Mouse (Mus musculus) adrenal gland, postnatal 25 days (tissue): ENCODE results near the gene Adat3. TPM values are rescaled to one million over a fixed set of nuclear protein-coding genes. Genes with fewer than 3 reads are reported as not detected.
"Not testable (repeated sequence)": the region's sequence is repeated elsewhere in the genome, so short reads cannot be mapped to it uniquely, and the experiment has no call there.

Experiments used
- DNase-seq: peaks from one replicate; pipeline ENCODE4 v3.0.0; 2021; ENCODE audit warnings: mixed read lengths
- total RNA-seq: library from RNA; stranded (reverse); gene quantifications from 2 replicates; pipeline ENCODE4 v1.2.3, GENCODE M21; 2021

Gene Adat3
- total RNA-seq, 1 experiment from 2014 or later: 5.6 TPM

DNA sequence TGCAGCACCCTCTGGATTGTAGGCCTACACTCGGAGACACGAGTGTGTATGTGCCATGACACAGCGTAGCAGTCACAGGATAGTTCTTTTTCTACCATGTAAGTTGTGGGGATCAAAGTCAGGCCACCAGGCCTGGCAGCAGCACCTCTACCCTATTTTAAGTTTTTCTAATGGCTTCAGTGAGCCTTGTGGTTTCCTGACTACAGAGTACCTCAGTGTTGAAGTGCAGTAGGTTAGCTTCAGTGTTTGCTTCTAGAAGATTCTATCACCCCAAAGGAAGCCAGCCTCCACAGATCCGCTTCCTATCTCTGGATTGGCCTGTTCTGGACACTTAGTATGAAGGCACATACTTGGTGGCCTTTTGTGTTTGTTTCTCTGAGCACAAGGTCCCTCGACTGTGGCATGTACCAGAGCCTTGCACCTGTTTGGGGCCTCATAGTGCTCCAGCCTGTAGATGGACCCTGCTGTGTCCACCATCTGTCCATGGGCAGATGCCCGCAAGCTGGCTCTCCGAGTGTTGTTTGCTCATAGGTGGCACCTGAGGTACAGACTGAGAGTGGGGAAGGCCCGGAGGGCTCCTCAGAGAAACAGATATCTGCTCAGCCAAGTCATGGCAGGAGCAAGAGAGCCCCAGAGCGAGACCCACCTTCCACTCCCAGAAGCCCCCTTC, 7.6 kb downstream of the Adat3 start:
- DNase-seq: no peak

DNA sequence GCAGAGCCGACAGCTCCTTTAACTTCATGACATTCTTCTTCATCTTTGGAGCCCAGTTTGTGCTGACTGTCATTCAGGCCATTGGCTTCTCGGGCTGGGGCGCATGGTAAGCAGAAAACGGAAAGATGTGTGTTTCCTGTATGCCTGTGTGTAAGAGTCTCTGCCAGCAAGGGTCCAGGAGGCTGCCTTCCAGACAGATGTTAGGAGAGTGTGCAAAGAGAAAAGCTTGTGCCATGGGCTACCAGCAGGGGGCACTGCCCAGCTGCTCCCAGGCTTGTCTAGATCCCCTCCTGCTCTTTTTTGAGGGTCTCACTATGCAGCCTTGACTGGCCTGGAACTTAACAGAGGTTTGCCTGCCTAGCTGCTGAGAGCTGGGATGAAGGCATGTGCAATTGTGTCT, 8.3 kb downstream of the Adat3 start:
- peak; percentile 62 for DNase-seq

DNA sequence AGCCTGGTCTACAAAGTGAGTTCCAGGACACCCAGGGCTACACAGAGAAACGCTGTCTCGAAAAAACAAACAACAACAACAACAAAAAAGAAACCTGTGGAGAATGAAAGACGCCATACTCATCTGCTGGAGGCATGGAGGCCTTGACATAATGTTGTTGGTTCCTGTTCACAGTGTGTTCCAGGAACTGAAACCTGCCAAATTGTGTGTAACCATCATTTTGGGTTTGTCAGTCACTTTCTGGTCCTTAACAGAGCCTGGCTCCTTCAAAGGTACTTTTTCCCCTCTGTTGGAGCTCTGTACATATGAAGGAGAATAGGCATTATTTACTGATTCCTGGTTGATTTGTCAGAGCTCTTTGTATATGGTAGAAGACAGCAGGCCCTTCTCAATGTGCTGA, 9.2 kb downstream of the Adat3 start:
- DNase-seq: no peak

DNA sequence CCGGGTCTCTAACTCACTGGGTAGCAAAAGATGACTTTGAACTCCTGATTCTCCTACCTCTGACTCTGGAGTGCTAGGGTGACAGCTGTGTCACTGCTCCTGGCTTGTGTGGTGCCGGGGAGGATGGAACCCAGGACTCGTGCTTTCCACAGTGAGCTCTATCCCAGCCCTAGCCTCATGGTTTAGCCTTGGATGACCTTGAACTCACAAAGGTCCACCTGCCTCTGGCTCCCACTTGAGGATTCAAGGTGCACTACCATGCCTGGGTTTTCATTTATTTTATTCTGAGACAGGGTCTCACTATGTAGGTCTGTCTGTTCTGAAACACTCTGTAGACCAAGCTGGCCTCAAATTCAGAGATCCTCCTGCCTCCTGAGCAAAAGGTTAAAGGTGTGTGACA, 11.1 kb downstream of the Adat3 start:
- no peak for DNase-seq

DNA sequence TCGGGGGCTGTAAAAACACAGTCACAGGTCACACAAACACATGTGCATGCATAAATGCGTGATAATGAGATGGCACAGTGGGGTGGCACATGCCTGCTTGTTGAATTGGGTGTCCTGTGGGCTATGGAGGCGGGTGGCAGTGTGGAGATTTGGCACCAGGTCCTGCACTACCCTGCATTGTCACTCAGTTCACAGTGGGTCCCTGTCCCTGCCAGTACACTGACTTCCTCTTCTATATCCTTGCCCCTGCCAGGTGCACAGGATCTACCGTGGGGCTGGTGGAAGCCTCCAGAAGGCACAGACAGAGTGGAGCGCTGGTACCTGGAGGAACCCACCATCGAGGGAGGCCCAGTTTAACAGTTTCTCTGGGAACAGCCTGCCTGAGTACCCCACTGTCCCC, 11.7 kb downstream of the Adat3 start:
- DNase-seq: no peak

DNA sequence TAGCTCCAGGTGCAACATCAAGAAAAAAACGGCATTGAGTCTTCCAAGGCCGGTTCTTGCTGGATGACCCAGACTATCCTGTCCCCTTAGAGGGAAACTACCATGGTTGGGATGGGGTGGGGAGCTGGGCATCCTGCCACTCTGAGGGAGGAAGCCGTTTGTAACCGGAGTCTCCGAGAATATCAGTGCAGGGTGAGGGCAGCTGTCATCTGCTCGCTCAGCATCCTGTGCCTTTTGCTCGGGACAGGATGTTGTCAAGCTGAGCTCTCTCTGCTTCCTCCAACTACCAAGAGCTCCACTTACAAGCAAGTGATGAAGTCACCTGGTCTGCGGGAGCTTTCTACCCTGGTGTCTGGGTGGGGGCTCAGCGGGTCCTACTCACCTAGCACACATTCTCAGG, 15.5 kb downstream of the Adat3 start:
- peak; percentile 45 for DNase-seq

DNA sequence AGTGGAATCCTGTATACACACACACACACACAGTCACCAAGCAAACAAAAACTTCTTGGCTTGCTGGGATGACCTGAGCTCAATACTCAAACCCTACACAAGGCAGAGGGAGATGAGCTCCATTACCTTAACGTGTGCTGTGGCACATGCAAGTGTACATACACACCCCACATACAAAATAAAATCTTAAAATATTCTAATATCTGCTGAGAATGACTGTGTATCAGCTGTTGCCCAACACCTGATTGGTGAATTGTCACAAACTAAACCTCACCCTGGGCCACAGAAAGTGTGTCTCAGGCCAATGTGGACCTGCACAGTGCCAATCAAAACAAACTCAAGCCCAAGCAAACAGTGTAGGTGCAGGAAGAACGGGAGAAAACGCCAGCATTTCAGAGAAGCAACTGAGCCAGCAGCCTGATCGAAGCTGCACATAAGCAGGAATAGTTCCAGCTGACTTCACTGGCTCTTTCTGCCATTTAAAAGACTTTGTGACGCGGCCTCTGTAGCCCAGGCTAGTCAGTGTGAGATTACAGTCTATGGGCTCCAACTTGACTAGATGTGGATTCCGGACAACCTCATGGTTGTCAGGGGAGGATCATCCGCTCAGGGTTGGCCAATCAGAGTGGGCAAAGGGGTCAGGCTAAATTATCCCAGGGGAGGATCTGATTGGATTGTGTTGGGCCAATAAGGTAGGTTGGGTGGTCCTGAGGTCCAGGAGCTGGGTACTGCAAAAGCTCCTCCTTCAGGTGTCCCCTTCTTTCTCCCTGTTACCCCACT, 17.0 kb downstream of the Adat3 start:
- DNase-seq: no peak

DNA sequence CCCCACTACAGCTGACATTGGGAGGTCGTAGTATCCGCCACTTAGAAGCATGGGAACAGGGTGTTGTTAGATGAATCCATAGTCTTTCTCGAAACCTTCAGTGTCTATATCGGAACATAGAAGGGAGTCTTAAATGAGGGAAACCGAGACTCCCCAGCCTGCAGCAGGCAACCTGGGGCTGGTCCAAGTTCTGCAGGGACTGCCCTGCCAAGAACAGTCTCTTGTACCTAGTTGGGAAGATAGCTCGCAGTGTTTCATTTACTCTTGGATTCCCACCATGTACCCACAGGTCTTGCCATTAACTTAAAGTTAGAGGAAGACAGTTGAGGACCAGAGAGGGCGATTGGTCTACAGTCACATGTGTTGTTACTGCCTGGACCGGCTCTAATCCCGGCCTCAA, 17.7 kb downstream of the Adat3 start:
- no peak for DNase-seq

DNA sequence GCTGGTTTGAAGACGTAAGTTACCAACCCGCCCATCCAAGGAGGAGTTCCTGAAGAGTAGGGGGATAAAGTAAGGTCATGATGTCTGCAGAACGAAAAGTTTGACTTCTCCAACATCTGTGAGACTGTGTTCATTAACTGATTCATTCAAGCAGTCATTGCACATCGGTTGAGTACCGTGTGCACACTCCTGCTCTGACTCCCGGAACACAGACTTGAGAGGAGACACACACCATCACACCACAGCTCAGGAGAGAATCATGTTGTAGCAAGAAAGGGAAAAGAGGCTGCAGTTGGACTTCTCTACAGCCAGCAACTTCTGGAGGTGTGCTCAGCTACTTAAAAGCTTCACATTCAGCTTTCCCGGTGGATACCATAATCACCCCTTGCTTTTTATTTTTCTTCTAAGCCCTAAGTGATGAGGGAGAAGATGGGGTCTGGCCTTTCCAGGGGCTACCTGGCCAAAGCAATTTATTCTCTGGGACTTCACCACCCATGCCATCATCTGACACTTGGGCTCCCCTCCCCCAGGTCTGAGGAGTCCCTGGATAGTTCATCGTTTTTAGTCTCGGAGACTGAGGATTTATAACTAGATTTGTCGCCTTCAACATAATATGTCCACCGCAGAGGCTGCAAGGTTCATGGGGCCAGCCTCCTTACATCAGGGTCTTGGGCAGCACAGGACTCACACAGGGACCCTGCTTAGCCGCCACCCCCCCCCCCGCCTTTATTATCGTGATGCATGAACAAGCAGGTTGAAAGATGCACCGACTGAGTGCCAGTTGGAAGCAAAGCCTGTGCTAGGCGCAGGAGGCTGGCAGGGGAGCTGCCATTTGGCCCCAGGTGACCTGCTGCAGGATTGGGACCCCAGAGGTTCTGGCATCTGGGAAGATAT, 18.4 kb downstream of the Adat3 start:
- DNase-seq: no peak

DNA sequence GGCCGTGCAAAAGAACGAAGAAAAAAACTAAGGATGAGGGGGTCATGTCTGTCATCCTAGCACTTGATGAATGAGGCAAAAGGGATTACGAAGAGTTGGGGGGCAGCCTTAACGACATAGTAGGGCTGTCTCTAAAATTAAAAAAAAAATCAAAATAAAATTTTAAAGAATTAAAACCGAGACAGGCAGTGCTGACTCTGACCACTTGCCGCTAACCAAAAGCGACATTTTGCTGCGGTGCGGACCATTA, 18.9 kb downstream of the Adat3 start:
- no peak for DNase-seq

DNA sequence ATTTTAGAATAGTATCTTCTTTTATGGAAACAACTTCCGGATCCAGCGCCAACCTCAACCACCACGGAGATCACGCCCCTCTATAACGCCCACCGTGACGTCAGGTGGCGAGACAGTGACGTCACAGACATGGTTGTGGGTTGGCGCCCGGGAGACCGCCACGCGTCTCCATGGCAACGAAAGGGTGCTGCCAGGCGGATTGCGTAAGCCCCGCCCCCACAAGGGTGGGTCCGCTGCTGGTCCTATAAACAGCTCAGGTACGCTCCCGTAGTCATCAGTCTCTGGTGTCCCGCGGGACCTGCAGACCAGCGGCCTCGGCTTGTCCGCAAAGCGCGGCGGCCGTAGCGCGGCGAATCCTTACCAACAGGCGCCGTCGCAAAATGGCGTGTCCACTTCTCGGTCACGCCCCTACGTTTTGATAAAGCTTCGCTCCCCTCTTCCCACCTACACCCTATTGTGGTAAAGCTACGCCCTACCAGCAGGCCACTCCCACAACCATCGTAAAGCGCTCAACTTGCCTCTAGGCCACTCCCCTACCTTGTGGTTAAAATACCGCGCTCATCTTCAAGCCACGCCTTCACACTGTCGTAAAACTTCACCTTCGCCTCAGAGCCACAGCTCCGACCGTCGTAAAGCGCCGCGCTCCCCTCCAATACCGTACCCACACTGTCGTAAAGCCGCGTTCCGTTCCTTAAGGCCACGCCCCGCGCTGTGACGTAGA, 19.4 kb downstream of the Adat3 start:
- peak; percentile 98 for DNase-seq

DNA sequence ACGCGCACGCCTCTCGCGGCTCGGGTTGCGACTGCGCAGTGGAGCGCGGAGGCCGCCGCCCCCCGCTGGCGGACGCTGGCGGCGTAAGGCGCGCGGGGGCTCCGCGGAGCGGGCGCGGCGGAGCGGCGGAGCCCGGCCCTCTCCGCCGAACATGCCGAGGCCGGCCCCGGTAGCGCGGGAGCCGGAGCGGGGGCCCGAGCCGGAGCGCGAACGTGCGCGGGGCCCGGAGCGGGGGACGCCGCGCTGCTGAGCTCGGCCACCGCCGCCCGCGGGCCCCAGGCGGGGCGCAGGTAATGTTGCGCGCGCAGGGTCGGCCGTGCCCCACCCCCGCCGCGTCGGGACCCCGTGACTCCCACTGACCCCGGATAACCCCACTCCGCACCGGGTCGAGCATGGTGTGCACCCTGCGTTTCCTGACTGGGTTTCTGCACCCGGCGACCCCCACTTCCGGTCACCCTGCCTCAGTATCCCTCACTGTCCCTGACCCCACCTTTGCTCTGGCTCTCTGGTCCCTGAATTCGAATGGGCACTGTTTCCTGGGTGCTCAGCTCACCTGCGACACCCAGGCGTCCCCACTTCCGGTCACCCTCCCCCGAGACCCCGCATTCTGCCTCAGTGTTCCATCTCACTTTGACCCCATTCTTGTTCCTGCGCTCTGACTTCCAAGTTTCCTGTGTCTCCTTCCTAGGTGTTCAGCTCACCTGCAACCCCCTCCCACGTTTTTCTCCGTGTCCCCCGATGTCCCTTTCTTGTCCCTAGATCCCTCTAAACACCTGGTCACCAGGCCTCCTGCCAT, 20.2 kb downstream of the Adat3 start, which contains the start of gene Csnk1g2:
Gene Csnk1g2, plus strand, starts transcription at position 178 of the 796 bp plus-strand sequence.
- peak; percentile 46 for DNase-seq

DNA sequence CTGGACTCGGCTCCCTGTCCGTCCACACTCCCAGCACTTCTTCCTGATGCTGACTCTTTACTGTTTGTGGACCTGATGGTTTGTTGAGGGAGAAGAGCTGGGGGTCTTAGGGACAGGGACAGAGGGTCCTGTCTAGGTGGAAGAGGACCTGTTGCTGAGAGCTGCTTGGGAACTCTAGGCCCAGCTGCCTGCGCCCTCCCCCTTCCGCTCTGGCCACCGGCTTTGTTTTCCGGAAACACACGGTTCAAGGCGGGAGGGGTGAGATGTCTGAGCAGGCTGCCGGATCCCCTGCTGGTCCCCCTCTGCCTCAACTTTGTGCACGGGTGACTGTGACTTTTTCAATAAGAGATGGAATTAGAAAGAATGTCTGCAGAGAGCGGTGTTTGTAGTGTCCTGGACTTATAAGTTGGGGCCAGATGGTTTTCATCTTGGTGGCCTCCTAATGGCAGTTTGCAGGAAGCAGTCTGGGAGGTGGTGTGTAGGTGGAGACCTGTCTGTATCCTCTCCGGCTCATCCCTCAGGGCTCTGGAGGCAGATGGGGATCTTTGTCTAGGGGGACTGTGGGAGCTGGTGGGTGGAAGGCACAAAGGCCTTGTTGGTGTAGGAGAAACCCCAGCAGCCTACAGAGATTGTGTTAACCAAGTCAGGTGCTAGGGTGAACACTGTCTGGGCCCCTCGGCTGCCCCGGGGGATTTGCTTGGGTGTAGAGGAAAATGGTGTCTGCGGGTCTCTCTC, 20.9 kb downstream of the Adat3 start:
- peak; percentile 58 for DNase-seq

DNA sequence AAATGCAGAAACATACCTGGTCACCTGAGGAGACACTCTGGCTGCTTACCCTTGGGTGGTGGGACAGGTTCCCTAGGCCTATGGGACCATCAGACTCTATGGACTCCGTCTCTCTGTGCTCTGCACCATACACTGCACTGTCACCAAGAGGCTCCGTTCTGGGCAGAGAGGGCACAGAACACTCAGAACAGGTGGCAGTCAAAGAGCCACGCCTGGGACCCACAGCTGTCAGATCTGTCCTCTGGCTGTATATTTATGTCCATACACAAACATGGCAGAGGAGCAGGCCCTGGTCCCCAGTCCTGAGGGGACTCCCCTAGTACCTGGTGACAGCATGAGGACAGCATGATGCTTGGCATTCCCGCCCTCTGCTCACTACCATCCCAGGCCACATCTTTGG, 23.1 kb downstream of the Adat3 start:
- DNase-seq: no peak

DNA sequence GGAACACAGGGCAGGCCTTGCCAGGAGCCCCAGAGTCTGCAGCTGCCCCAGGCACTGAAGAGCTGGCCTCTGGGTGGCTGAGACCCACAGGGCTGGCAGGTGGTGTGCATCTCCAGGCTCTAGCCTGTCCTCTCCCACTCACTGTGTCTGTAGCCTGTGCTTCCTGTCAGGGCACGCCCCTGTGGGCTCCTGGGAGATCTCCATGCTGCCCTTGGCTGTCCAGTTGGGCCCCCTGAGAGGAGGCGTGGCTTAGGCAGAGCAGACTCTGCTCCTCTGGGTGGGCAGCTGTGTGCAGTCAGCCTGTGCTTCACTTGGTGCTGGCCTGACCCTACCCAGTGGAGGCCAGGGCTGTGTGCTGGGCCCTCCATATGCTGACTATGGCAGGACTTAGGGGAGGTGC, 25.0 kb downstream of the Adat3 start:
- no peak for DNase-seq

DNA sequence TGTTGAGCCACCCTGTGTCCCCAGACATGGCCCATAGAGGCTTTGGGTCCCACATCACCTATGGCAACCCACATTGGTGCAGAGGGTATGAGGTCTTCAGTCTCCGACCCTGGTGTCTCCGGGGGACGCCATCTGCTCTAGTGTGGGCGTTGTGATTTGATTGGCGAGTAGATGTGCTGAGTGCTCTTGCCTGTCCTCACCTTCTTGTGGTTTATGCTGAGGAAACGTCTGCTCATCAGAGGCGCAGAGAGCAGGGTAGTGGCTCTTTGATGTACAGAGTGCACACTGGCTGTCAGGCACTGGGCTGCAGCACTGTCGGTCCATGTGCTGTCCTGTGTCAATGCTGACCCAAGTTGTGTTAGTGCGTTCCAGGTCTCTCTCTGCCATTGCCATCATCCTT, 26.2 kb downstream of the Adat3 start:
- DNase-seq: no peak

DNA sequence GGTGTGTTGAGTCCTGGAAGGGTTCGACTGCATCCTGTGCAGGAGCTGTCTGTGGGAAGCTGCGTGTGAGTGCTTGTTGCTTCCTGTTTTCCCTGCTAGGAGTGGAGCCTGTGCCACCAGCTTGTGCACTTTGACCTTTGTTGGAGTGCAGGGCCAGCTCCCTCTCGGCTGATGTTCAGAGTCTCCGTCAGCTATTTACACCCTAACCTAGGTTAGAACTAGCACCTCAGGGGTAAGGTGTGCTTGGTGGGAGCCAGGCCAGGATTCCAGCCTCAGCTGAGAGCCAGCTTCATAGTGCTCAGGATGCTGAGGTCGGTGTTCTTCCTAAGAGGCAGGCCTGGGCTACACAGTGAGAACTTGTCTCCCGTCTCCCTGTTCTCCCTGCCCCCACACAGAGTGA, 32.7 kb downstream of the Adat3 start:
- DNase-seq: no peak

DNA sequence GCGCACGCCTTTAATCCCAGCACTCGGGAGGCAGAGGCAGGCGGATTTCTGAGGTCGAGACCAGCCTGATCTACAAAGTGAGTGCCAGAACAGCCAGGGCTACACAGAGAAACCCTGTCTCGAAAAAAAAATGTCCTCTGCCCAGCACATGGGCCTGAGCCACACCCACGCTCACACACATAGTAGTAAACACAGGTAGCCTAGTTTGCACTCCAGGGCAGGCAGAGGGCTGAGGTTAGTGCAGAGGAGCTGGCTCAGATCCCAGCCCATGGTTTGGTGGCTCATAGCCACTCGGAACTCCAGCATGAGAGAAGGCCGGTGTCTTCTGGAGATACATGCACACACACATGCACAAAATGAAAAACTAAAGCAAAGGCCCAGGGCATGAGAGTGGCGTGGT, 44.3 kb downstream of the Adat3 start:
- no peak for DNase-seq

DNA sequence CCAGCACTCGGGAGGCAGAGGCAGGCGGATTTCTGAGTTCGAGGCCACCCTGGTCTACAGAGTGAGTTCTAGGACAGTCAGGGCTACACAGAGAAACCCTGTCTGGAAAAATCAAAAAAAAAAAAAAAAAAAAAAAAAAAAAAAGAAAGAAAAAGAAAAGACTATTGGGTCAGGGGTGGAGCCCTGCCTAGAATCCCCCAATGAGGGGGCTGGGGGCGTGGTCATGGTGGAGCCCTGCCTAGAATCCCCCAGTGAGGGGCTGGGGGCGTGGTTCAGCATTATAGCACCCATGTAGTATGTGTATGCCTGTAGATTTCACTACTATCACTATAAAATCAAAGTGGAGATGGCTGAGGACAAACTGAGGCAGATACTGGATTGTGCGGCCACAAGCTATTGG, 47.2 kb downstream of the Adat3 start:
- not testable (repeated sequence) for DNase-seq

DNA sequence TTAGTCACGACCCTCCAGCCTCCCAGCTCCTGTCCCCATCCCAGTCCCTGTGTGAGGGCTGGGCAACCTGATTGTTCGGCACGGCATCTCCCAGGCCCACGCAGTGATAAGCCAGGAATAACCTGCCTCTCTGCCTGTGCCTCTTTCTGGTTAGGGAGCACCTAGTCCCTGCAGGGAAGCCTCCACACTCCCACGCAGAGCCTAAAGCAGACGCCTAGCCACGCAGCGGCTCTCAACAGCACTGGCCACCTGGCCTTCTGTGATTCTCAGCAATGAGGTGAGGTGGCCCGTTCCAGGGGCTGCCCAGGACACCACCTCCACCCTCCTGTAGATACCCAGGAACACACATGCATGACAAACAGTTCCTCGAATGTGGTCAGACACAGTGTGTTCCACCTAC, 47.7 kb downstream of the Adat3 start:
- no peak for DNase-seq

DNA sequence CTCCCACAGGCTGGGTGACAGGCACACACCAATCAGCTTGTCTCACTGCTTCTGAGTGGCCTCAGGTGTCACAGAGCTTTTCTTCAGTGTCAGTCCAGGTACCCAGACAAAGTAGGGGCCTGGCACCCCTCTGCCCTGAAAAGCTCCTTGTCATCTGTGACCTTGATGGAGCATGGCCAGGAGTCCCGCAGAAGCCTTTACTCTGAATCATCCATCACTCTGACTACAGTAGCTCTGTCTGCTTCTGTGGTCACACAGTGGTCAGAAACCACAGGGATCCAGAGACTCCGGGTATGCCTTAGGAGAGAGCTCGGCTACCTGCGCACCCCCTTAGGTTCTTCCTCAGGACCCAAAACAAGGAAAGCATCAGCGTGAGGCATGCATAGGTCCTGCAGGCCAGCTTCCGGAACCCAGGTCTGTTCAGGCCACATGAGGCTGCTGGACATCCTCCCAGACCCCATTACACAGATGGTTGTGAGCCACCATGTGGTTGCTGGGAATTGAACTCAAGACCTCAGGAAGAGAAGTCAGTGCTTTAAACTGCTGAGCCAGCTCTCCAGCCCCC, 50.6 kb downstream of the Adat3 start:
- DNase-seq: peak; percentile 39
